Mouse (Mus musculus) lung, adult 2 months (tissue): ENCODE measurements around the gene Arl6ip6.

Experiments used
- CTCF ChIP-seq: fragments of 200-500 bp; IDR thresholded peaks from 2 replicates; pipeline ENCODE4 v1.5.1; 2011; ENCODE audit warnings: mild to moderate bottlenecking, low read length, control low read depth; ENCODE audit not compliant: insufficient read depth
- POLR2A ChIP-seq: fragments of 200-500 bp; IDR thresholded peaks from 2 replicates; pipeline ENCODE4 v1.6.1; 2011; ENCODE audit warnings: low read depth, mild to moderate bottlenecking, control low read depth, low read length, borderline replicate concordance; ENCODE audit errors: extremely low read depth

GRCm38 (mm10) chr2:53191523-53192220 lies at the start of gene Arl6ip6:
- TF ChIP-seq CTCF (no peak), POLR2A (peak; percentile 70; the same call in 1 of the 2 replicates)
